Mouse (Mus musculus): Measurements from ENCODE around the gene Tmem121b. TPM values are rescaled to one million over a fixed set of nuclear protein-coding genes. Genes with fewer than 3 reads are reported as not detected.
A peak's percentile ranks its signal among the peaks of the same experiment; 100 is the strongest.

The Tmem121b gene
- polyA plus RNA-seq, 1 experiment: 0.14 TPM

DNA sequence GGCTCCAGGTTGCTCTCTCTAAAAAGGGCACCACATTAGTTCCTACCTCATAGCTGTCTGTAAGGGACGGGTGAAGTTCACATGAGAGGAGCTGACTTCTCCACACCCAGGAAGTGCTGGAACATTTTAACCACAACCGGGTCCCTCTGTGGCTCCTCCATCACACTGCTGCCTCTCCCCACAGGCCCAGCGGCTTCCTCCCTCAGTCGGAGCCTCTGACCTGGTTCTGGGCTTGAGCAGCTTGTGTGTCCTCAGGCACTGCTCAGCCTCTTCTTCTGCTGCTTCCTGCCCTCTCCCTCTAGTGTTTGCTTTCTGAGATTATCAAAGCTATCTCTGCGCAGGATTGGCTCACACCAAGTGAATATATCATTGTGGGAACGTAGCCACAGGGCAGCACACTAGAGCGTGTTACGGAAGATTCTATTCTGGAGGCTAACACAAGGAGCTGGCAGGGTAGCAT lies 7.5 kb downstream of the Tmem121b start:
- Histone ChIP-seq H3K27me3 (ENCODE audit: control insufficient read depth, insufficient read depth, low read length) (no peaks in the 10 kb centered on the region), H3K36me3 (ENCODE audit: control insufficient read depth, insufficient read depth, low read length) (peaks cover 20% of the 10 kb centered on the region), H3K4me3 (ENCODE audit: extremely low read depth, insufficient read depth, insufficient read length) (no peak overlapping the region), H3K27ac (ENCODE audit: insufficient read depth, low read length) (0 out of 2 replicates have a peak overlapping the region, but pooled peaks have one; percentile 38), H3K4me1 (ENCODE audit: control insufficient read depth, insufficient read depth, insufficient read length) (peaks cover 22% of the 10 kb centered on the region; the same call in 1 of the 2 replicates)
- DNase-seq (ENCODE audit: low read depth in 1 of 2, low spot score in 2 of 2): peak in 1 of 2 experiments; percentile 45
- TF ChIP-seq CTCF (IDR thresholded peaks at IDR 0.05; ENCODE audit: extremely low read depth, insufficient read depth, insufficient read length, insufficient replicate concordance): no peak
- no peak for TF ChIP-seq POLR2A (IDR thresholded peaks at IDR 0.05; ENCODE audit: low read depth, low read length)
- 13% methylated on average over 8 of the region's 8 CpGs for WGBS

DNA sequence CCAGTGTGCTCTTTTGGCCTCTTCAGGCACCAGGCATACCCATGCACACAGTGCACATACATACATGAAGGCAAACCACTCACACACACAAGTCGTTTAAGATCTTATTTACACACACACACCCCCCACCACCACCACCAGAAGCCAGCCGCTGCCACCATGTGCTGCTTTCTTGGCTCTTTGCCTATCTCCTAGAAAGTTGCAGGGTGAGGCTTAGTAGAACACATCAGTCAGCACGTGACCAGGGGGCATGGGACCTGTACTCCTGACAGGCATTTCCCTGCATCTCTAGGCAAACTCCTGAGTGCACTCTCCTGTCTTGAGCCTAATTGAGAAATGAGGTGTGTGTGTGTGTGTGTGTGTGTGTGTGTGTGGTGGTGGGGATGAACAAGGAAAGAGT lies 8.6 kb downstream of the Tmem121b start:
- WGBS: 39% methylated on average over 3 of the region's 3 CpGs
- no peak for DNase-seq (ENCODE audit: low read depth in 1 of 2, low spot score in 2 of 2)
- TF ChIP-seq CTCF (IDR thresholded peaks at IDR 0.05; ENCODE audit: extremely low read depth, insufficient read depth, insufficient read length, insufficient replicate concordance) (no peak), POLR2A (IDR thresholded peaks at IDR 0.05; ENCODE audit: low read depth, low read length) (no peak)
- Histone ChIP-seq H3K4me3 (ENCODE audit: extremely low read depth, insufficient read depth, insufficient read length) (no peak overlapping the region), H3K4me1 (ENCODE audit: control insufficient read depth, insufficient read depth, insufficient read length) (peaks cover 22% of the 10 kb centered on the region; the same call in 1 of the 2 replicates), H3K27ac (ENCODE audit: insufficient read depth, low read length) (no peak overlapping the region), H3K27me3 (ENCODE audit: control insufficient read depth, insufficient read depth, low read length) (no peaks in the 10 kb centered on the region), H3K36me3 (ENCODE audit: control insufficient read depth, insufficient read depth, low read length) (peaks cover 26% of the 10 kb centered on the region)

DNA sequence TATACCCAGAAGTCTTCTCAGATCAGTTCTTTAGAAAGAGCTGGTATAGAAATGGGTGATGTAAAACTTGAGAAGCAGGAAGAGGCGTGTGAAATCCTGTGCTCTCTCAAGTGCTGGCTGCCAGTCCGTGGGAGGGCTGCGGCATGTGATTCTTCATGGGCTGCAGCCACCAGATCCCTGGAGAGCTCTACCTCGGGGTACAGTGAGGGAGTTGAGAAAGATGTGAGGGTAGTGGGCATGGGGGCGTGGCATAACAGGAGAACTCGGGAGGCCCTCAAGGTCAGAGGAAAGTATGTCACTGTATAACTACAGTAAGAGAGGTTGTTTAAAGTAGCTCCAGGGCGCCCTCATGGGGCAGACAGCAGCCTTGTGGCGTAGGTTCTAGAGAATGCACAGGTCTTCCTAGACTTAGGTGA lies 10.4 kb downstream of the Tmem121b start:
- 32% methylated on average over 8 of the region's 8 CpGs for WGBS
- no peak for TF ChIP-seq POLR2A (IDR thresholded peaks at IDR 0.05; ENCODE audit: low read depth, low read length)
- peak; percentile 63; the same call in 1 of the 2 replicates for TF ChIP-seq CTCF (IDR thresholded peaks at IDR 0.05; ENCODE audit: extremely low read depth, insufficient read depth, insufficient read length, insufficient replicate concordance)
- peak in 1 of 2 experiments; percentile 71 for DNase-seq (ENCODE audit: low read depth in 1 of 2, low spot score in 2 of 2)
- peaks cover 7% of the 10 kb centered on the region; the same call in 1 of the 2 replicates for H3K4me1 ChIP-seq (ENCODE audit: control insufficient read depth, insufficient read depth, insufficient read length)
- H3K27ac ChIP-seq (ENCODE audit: insufficient read depth, low read length): peak overlapping the region; percentile 49; the same call in 1 of the 2 replicates
- H3K4me3 ChIP-seq (ENCODE audit: extremely low read depth, insufficient read depth, insufficient read length): no peak overlapping the region
- H3K27me3 ChIP-seq (ENCODE audit: control insufficient read depth, insufficient read depth, low read length): no peaks in the 10 kb centered on the region
- peaks cover 42% of the 10 kb centered on the region for H3K36me3 ChIP-seq (ENCODE audit: control insufficient read depth, insufficient read depth, low read length)

DNA sequence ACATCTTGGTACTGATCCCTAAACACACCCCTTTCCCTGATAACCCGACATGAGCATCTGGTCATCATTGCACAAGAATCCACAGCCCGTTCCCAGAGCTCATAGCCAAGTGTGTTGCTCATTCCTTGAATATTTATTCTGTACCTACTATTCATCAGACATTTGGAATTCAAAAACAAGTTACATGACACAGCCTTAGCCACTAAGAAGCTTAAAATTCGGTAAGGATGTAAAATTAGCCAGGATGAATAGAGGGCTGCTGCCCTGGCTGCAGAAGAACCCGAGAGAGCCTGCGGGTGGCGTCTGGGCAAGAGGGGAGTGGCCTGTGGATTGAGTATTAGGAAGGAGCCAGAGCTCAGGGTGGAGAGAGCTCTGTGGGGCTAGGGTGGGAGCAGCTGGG lies 10.9 kb downstream of the Tmem121b start:
- H3K4me1 ChIP-seq (ENCODE audit: control insufficient read depth, insufficient read depth, insufficient read length): peaks cover 5% of the 10 kb centered on the region; the same call in 1 of the 2 replicates
- 55% methylated on average over 6 of the region's 6 CpGs for WGBS
- peak overlapping the region; percentile 49 for H3K27ac ChIP-seq (ENCODE audit: insufficient read depth, low read length)
- no peaks in the 10 kb centered on the region for H3K27me3 ChIP-seq (ENCODE audit: control insufficient read depth, insufficient read depth, low read length)
- DNase-seq (ENCODE audit: low read depth in 1 of 2, low spot score in 2 of 2): no peak
- H3K4me3 ChIP-seq (ENCODE audit: extremely low read depth, insufficient read depth, insufficient read length): no peak overlapping the region
- TF ChIP-seq CTCF (IDR thresholded peaks at IDR 0.05; ENCODE audit: extremely low read depth, insufficient read depth, insufficient read length, insufficient replicate concordance) (no peak), POLR2A (IDR thresholded peaks at IDR 0.05; ENCODE audit: low read depth, low read length) (no peak)
- H3K36me3 ChIP-seq (ENCODE audit: control insufficient read depth, insufficient read depth, low read length): peaks cover 45% of the 10 kb centered on the region

DNA sequence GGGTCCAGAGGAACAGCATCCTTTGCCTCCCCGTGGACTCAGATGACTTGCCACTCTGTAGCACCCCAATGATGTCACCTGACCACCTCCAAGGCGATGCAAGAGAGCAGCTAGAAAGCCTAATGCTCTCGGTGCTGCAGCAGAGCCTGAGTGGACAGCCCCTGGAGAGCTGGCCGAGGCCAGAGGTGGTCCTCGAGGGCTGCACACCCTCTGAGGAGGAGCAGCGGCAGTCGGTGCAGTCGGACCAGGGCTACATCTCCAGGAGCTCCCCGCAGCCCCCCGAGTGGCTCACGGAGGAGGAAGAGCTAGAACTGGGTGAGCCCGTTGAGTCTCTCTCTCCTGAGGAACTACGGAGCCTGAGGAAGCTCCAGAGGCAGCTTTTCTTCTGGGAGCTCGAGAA lies 11.6 kb downstream of the Tmem121b start:
- no peak for DNase-seq (ENCODE audit: low read depth in 1 of 2, low spot score in 2 of 2)
- TF ChIP-seq CTCF (IDR thresholded peaks at IDR 0.05; ENCODE audit: extremely low read depth, insufficient read depth, insufficient read length, insufficient replicate concordance): no peak
- TF ChIP-seq POLR2A (IDR thresholded peaks at IDR 0.05; ENCODE audit: low read depth, low read length): no peak
- WGBS: 91% methylated on average over 14 of the region's 14 CpGs
- Histone ChIP-seq H3K4me3 (ENCODE audit: extremely low read depth, insufficient read depth, insufficient read length) (no peak overlapping the region), H3K27me3 (ENCODE audit: control insufficient read depth, insufficient read depth, low read length) (no peaks in the 10 kb centered on the region), H3K4me1 (ENCODE audit: control insufficient read depth, insufficient read depth, insufficient read length) (peaks cover 5% of the 10 kb centered on the region; the same call in 1 of the 2 replicates), H3K36me3 (ENCODE audit: control insufficient read depth, insufficient read depth, low read length) (peaks cover 47% of the 10 kb centered on the region), H3K27ac (ENCODE audit: insufficient read depth, low read length) (no peak overlapping the region)

DNA sequence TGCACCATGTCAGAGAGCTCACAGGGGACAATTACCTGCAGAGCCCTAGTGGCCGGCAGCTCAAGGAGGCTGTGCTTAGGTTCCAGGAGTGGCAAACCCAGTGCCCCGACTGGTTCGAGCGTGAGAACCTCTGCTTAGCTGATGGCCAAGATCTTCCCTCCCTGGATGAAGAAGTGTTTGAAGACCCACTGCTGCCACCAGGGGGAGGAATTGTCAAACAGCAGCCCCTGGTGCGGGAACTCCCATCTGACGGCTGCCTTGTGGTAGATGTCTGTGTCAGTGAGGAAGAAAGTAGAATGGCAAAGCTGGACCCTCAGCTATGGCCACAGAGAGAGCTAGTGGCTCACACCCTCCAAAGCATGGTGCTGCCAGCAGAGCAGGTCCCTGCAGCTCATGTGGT lies 12.1 kb downstream of the Tmem121b start:
- peak in 1 of 2 experiments; percentile 52 for DNase-seq (ENCODE audit: low read depth in 1 of 2, low spot score in 2 of 2)
- H3K4me1 ChIP-seq (ENCODE audit: control insufficient read depth, insufficient read depth, insufficient read length): peaks cover 5% of the 10 kb centered on the region; the same call in 1 of the 2 replicates
- no peak overlapping the region for H3K27ac ChIP-seq (ENCODE audit: insufficient read depth, low read length)
- WGBS: 81% methylated on average over 6 of the region's 6 CpGs
- no peaks in the 10 kb centered on the region for H3K27me3 ChIP-seq (ENCODE audit: control insufficient read depth, insufficient read depth, low read length)
- no peak overlapping the region for H3K4me3 ChIP-seq (ENCODE audit: extremely low read depth, insufficient read depth, insufficient read length)
- peaks cover 49% of the 10 kb centered on the region for H3K36me3 ChIP-seq (ENCODE audit: control insufficient read depth, insufficient read depth, low read length)
- TF ChIP-seq POLR2A (IDR thresholded peaks at IDR 0.05; ENCODE audit: low read depth, low read length) (no peak), CTCF (IDR thresholded peaks at IDR 0.05; ENCODE audit: extremely low read depth, insufficient read depth, insufficient read length, insufficient replicate concordance) (peak; percentile 59; the same call in 1 of the 2 replicates)

DNA sequence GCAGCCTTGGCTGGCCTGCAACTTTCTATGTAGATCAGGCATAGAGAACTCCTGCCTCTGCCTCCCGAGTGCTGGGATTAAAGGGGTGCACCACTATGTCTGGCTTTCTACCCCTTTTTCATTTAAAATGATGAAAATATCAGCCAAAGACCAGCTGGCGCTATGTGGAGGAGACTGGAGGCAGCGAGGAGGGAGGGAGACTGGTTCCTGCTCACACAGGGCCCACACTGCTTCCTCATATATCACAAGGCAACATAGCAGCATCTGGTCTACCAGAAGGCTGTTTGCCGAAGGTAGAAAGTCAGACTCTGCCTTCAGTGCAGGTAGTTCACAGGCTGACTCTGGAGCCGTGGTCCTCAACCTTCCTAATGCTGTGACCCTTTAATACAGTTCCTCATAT lies 13.2 kb downstream of the Tmem121b start:
- Histone ChIP-seq H3K27me3 (ENCODE audit: control insufficient read depth, insufficient read depth, low read length) (no peaks in the 10 kb centered on the region), H3K27ac (ENCODE audit: insufficient read depth, low read length) (no peak overlapping the region), H3K4me3 (ENCODE audit: extremely low read depth, insufficient read depth, insufficient read length) (no peak overlapping the region), H3K36me3 (ENCODE audit: control insufficient read depth, insufficient read depth, low read length) (peaks cover 57% of the 10 kb centered on the region), H3K4me1 (ENCODE audit: control insufficient read depth, insufficient read depth, insufficient read length) (peaks cover 5% of the 10 kb centered on the region; the same call in 1 of the 2 replicates)
- TF ChIP-seq CTCF (IDR thresholded peaks at IDR 0.05; ENCODE audit: extremely low read depth, insufficient read depth, insufficient read length, insufficient replicate concordance) (no peak), POLR2A (IDR thresholded peaks at IDR 0.05; ENCODE audit: low read depth, low read length) (no peak)
- no peak for DNase-seq (ENCODE audit: low read depth in 1 of 2, low spot score in 2 of 2)
- 85% methylated on average over 5 of the region's 5 CpGs for WGBS
